Mouse (Mus musculus) liver, embryonic 12.5 days (tissue): ENCODE measurements around the gene Vmn2r6. TPM values are rescaled to one million over a fixed set of nuclear protein-coding genes. Genes with fewer than 3 reads are reported as not detected.
"Not testable (repeated sequence)": the region's sequence is repeated elsewhere in the genome, so short reads cannot be mapped to it uniquely, and the experiment has no call there.

Experiments
- ATAC-seq: fragments of 200-750 bp; cut with Nextera tagmentation; 2 replicates; pipeline ENCODE4 v1.8.0; 2017; ENCODE audit warnings: moderate number of reproducible peaks, mild to moderate bottlenecking, moderate library complexity
- H3K27ac ChIP-seq: fragments of 300-500 bp; sonication (generic); 2 replicates; pipeline ENCODE4 v1.5.1; 2016; ENCODE audit warnings: mild to moderate bottlenecking
- H3K27me3 ChIP-seq: fragments of 300-500 bp; sonication (generic); replicated peaks from 2 replicates; pipeline ENCODE4 v1.6.1; 2016; ENCODE audit warnings: mild to moderate bottlenecking, moderate library complexity
- H3K36me3 ChIP-seq: fragments of 300-500 bp; sonication (generic); 2 replicates; pipeline ENCODE4 v1.6.1; 2016; ENCODE audit warnings: mild to moderate bottlenecking, moderate library complexity
- H3K4me1 ChIP-seq: fragments of 300-500 bp; sonication (generic); 2 replicates; pipeline ENCODE4 v1.6.1; 2016
- H3K4me2 ChIP-seq: fragments of 300-500 bp; sonication (generic); 2 replicates; pipeline ENCODE4 v1.6.1; 2016; ENCODE audit warnings: mild to moderate bottlenecking, moderate library complexity
- H3K4me3 ChIP-seq: fragments of 300-500 bp; sonication (generic); 2 replicates; pipeline ENCODE4 v1.5.1; 2016; ENCODE audit warnings: mild to moderate bottlenecking, moderate library complexity
- H3K9ac ChIP-seq: fragments of 300-500 bp; sonication (generic); 2 replicates; pipeline ENCODE4 v1.6.1; 2016; ENCODE audit warnings: mild to moderate bottlenecking, moderate library complexity
- H3K9me3 ChIP-seq: fragments of 300-500 bp; sonication (generic); replicated peaks from 2 replicates; pipeline ENCODE4 v1.6.1; 2016; ENCODE audit warnings: mild to moderate bottlenecking, moderate library complexity
- WGBS: fragments of 180-500 bp; shearing (Covaris S2); methylation state at CpG from one replicate; pipeline ENCODE4 v1.1.7; 2016; ENCODE audit not compliant: insufficient replicate concordance; 5-methylcytosine and 5-hydroxymethylcytosine counted together
- polyA plus RNA-seq: library from polyadenylated mRNA; unstranded; fragments of >200 nt; fragmentation: Nextera tagmentation; extraction: Ambion mirVana; gene quantifications from 2 replicates; pipeline ENCODE4 v1.2.1, GENCODE M21; 2016

Gene Vmn2r6
- not detected in 2 replicates for polyA plus RNA-seq

DNA sequence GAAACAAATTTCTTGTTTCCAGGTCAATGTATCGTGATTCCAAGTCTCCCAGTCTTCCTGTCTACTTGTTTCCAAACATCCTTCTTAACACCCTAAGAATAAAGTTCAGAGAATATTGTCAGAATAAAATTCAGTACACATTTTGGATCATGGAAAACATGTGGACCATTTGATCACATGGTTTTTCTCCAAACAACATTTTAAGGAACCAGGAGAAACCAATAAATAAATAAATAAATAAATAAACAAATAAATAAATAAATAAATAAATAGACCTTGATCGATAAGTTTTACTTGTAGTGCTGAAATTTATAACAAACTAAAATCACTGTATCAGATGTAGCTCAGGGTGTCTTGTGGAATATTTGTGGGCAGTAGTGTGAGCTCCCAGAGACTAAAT is at the start of gene Vmn2r6:
Gene Vmn2r6, minus strand, starts transcription at position 101 of the 400 bp plus-strand sequence.
- H3K4me3 ChIP-seq, H3K9ac ChIP-seq, H3K36me3 ChIP-seq, H3K27ac ChIP-seq, H3K4me1 ChIP-seq, H3K4me2 ChIP-seq, ATAC-seq, H3K27me3 ChIP-seq, H3K9me3 ChIP-seq: not testable (repeated sequence)
- 70% methylated on average over 2 of the region's 2 CpGs for WGBS

DNA sequence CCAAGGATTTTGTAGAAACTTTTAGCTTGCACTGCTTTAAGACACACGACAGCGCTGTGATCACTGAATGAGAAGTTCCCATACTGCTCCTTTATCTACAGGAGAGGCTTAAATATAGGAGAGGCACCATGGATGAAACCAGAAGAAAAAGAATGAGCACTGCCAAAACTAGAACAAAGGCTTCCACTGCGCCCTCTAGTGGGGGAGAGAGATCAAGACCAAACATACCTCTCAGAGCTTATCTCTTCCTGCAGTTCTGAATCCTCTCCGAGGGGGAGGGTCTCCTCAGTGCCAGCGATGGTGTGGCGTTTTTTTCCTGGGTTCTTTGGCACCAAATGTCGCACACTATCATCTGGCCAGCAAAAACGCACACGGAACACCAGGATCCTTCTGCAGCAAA is 22.0 kb upstream of the Vmn2r6 start:
- no peak overlapping the region for H3K9ac ChIP-seq
- no peak for ATAC-seq
- no peaks in the 10 kb centered on the region for H3K27me3 ChIP-seq
- no peaks in the 10 kb centered on the region for H3K36me3 ChIP-seq
- 0 out of 2 replicates have a peak, but pooled peaks cover 4% of the 10 kb centered on the region for H3K9me3 ChIP-seq
- no peaks in the 10 kb centered on the region for H3K4me1 ChIP-seq
- no peak overlapping the region for H3K4me2 ChIP-seq
- 53% methylated on average over 9 of the region's 9 CpGs for WGBS
- H3K27ac ChIP-seq: no peak overlapping the region
- no peak overlapping the region for H3K4me3 ChIP-seq

GRCm38 (mm10) chr3:64568793-64569192 is 3.2 kb upstream of the Vmn2r6 start:
- not testable (repeated sequence) for ATAC-seq

DNA sequence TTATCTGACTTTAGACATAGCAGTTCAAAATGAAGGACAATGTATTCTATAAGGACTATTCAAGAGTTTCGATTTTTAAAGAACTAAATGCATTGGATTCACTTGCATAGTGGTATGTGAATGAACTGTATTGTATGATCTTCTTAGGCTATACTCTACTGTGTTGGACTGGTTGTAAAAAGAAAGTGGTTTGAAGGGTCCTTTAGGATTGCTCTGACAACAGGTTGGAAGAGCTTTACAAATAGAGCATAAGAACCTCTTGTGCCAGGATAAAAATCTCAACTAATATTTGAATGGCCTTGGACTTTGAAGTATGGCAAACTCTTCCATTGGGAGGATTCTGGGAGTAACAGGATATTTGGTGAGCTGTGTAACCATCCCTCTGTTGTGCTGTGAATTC is 42.0 kb downstream of the Vmn2r6 start:
- H3K4me3 ChIP-seq, ATAC-seq, H3K9ac ChIP-seq, H3K27me3 ChIP-seq, H3K36me3 ChIP-seq, H3K4me2 ChIP-seq, H3K4me1 ChIP-seq, H3K9me3 ChIP-seq, H3K27ac ChIP-seq: not testable (repeated sequence)
- WGBS: 53% methylated on average over 1 of the region's 1 CpGs

More at GRCm38 (mm10) chr3:64568793-64569192, 3.2 kb upstream of the Vmn2r6 start:
- not testable (repeated sequence) for H3K4me3 ChIP-seq, H3K36me3 ChIP-seq, H3K27me3 ChIP-seq, H3K27ac ChIP-seq, H3K4me1 ChIP-seq, H3K9ac ChIP-seq, H3K4me2 ChIP-seq, H3K9me3 ChIP-seq
- WGBS: 6% methylated on average over 2 of the region's 2 CpGs

DNA sequence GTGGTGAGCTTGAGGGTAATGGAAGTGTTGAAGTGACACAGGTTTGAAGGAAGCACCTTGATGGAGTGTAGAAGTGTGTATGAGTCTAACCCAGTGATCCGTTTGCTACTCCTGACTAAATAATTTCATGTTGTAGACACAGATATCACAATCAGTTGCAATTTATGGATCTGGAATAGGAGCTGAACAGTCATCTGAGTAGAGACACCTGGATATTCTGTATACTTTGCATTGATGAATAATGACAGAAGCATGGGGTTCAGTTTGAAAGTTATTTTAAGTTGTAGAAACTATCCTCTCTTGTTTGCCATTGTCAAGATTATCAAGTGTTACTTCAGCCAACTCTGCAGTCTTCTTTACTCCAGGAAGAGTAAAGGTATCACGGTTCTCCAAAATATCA is 55.9 kb downstream of the Vmn2r6 start, which contains the start of gene Vmn2r5:
Gene Vmn2r5, minus strand, starts transcription at position 101 of the 400 bp plus-strand sequence.
- ATAC-seq, H3K4me3 ChIP-seq, H3K4me2 ChIP-seq, H3K4me1 ChIP-seq, H3K9me3 ChIP-seq, H3K27ac ChIP-seq, H3K36me3 ChIP-seq, H3K9ac ChIP-seq, H3K27me3 ChIP-seq: not testable (repeated sequence)
- 83% methylated on average over 1 of the region's 2 CpGs for WGBS

Other genes with a start within 250 kb of the Vmn2r6 start
- not detected in 2 replicates for gene Vmn2r4, start 150.5 kb downstream of the Vmn2r6 start, polyA plus RNA-seq
- gene Vmn2r5, start 56.0 kb downstream of the Vmn2r6 start, polyA plus RNA-seq: not detected in 2 replicates